Mouse (Mus musculus) colon, adult 2 months (tissue): Measurements from ENCODE around the gene Ppbp. TPM values are rescaled to one million over a fixed set of nuclear protein-coding genes. Genes with fewer than 3 reads are reported as not detected.

Experiments
- polyA plus RNA-seq: library from polyadenylated mRNA; depleted of rRNA; stranded (reverse); fragments of >200 nt; gene quantifications from 2 replicates; pipeline ENCODE4 v1.2.3, GENCODE M21; 2012; rRNA removed

The Ppbp gene
- polyA plus RNA-seq = 0.35 and 0.80 TPM in 2 replicates

GRCm38 (mm10) chr5:90768218-90768617 is at the start of gene Ppbp:
TSS of gene Ppbp (plus strand) at chr5:90768518.

GRCm38 (mm10) chr5:90759077-90760065 is 8.9 kb upstream of the Ppbp start, which contains the start of gene Cxcl5:
TSS of gene Cxcl5 (plus strand) at chr5:90759360.

GRCm38 (mm10) chr5:90771880-90772653 is 3.7 kb downstream of the Ppbp start, which contains the start of gene Pf4:
TSS of gene Pf4 (plus strand) at chr5:90772435.

GRCm38 (mm10) chr5:90785659-90786588 is 17.6 kb downstream of the Ppbp start, which contains the start of gene Cxcl3:
TSS of gene Cxcl3 (plus strand) at chr5:90786103.

GRCm38 (mm10) chr5:90794195-90794625 is 25.9 kb downstream of the Ppbp start, which contains the start of gene Cxcl15:
TSS of gene Cxcl15 (plus strand) at chr5:90794534.

Other genes starting within 250 kb of the Ppbp start
- 0.13 and 0.29 TPM in 2 replicates for gene Afm, start 249.6 kb upstream of the Ppbp start, polyA plus RNA-seq
- 0.05 and 0.07 TPM in 2 replicates for gene 5830473C10Rik, start 207.4 kb upstream of the Ppbp start, polyA plus RNA-seq
- 9.2 and 19.7 TPM in 2 replicates for gene Rassf6, start 127.9 kb upstream of the Ppbp start, polyA plus RNA-seq
- gene Cxcl5, start 9.2 kb upstream of the Ppbp start, polyA plus RNA-seq = 0.41 and 0.45 TPM in 2 replicates
- 33.8 and 64.8 TPM in 2 replicates for gene Pf4, start 3.9 kb downstream of the Ppbp start, polyA plus RNA-seq
- gene Cxcl3, start 17.6 kb downstream of the Ppbp start, polyA plus RNA-seq = 0.22 TPM in 1 of 2 replicates, not detected in the other
- not detected in 2 replicates for gene Cxcl15, start 26.0 kb downstream of the Ppbp start, polyA plus RNA-seq
- gene Cxcl1, start 122.7 kb downstream of the Ppbp start, polyA plus RNA-seq = 1.2 and 1.4 TPM in 2 replicates
- gene Cxcl2, start 135.4 kb downstream of the Ppbp start, polyA plus RNA-seq = 0.19 and 1.9 TPM in 2 replicates
- 37.4 and 62.6 TPM in 2 replicates for gene Mthfd2l, start 162.6 kb downstream of the Ppbp start, polyA plus RNA-seq